Mouse (Mus musculus) gastrocnemius, postnatal 25 days (tissue): ENCODE measurements at regions not wholly inside any gene's neighbourhood (a gene's known extent, or its start where the extent isn't known, plus 50 kb on each side); places are given as distances from the start of the nearest gene placed in this dataset.

ENCODE experiments used
- DNase-seq: peaks from one replicate; pipeline ENCODE4 v3.0.0; 2022

- DNase-seq, result no peak
These were observed 123.0 kb upstream of the Ap5m1 start for GRCm38 (mm10) chr14:48942882-48943281.

GRCm38 (mm10) chr14:48930886-48931285, 135.0 kb upstream of the Ap5m1 start:
- peak; percentile 7 for DNase-seq

GRCm38 (mm10) chr14:48925870-48926269, 140.0 kb upstream of the Ap5m1 start:
- no peak for DNase-seq

GRCm38 (mm10) chr14:48909420-48909819, 156.5 kb upstream of the Ap5m1 start:
- no peak for DNase-seq

- no peak for DNase-seq
These were observed 157.8 kb upstream of the Ap5m1 start for GRCm38 (mm10) chr14:48907991-48908698.

GRCm38 (mm10) chr14:48907403-48907973, 158.4 kb upstream of the Ap5m1 start:
- DNase-seq, result no peak

- DNase-seq, result no peak
These were observed 158.9 kb upstream of the Ap5m1 start for GRCm38 (mm10) chr14:48906956-48907355.

- DNase-seq, result no peak
These were observed 161.3 kb upstream of the Ap5m1 start for GRCm38 (mm10) chr14:48904576-48904975.

- no peak for DNase-seq
These were observed 162.4 kb upstream of the Ap5m1 start for GRCm38 (mm10) chr14:48903526-48903925.

- DNase-seq, result no peak
These were observed 165.7 kb upstream of the Ap5m1 start for GRCm38 (mm10) chr14:48900201-48900600.

GRCm38 (mm10) chr14:48897140-48897539, 168.8 kb upstream of the Ap5m1 start:
- no peak for DNase-seq

- no peak for DNase-seq
These were observed 169.7 kb upstream of the Ap5m1 start for GRCm38 (mm10) chr14:48896235-48896634.

GRCm38 (mm10) chr14:48891216-48891615, 174.7 kb upstream of the Ap5m1 start:
- no peak for DNase-seq

GRCm38 (mm10) chr14:48888954-48889353, 176.9 kb upstream of the Ap5m1 start:
- DNase-seq, result no peak

GRCm38 (mm10) chr14:48880041-48880440, 185.9 kb upstream of the Ap5m1 start:
- DNase-seq, result no peak

GRCm38 (mm10) chr14:48877998-48878657, 187.8 kb upstream of the Ap5m1 start:
- no peak for DNase-seq

- no peak for DNase-seq
These were observed 194.6 kb upstream of the Ap5m1 start for GRCm38 (mm10) chr14:48871313-48871712.

GRCm38 (mm10) chr14:48869956-48870355, 195.9 kb upstream of the Ap5m1 start:
- no peak for DNase-seq

GRCm38 (mm10) chr14:48855453-48855852, 181.8 kb upstream of the Otx2 start:
- no peak for DNase-seq

- DNase-seq, result no peak
These were observed 180.7 kb upstream of the Otx2 start for GRCm38 (mm10) chr14:48854188-48854924.

- DNase-seq, result no peak
These were observed 180.0 kb upstream of the Otx2 start for GRCm38 (mm10) chr14:48853479-48854187.

- DNase-seq, result no peak
These were observed 179.2 kb upstream of the Otx2 start for GRCm38 (mm10) chr14:48852787-48853186.
